Mouse (Mus musculus): Measurements from ENCODE around the gene Ppm1a.

The Ppm1a gene

DNA sequence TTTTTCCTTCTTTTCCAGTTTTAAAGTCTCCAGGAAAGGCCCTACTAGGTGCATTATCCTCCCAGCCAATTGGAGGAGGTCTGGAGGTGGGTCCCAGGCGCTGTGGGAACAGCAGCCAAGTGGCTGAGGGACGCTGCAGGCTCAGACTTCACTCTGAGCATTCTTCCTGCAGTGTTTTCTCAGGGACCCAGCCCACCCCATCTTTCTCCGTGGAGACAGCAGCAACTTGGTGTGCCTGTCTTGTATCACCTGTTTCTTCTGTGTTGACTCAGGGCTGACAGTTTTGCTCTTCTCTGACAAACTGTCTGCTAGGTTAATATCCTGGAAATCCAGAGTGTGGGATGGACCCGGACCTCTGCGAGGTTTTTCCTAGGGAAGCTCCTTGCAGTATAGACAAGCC, 68.4 kb downstream of the Ppm1a start:
- no peak for DNase-seq (ENCODE audit: low spot score in 2 of 2)

DNA sequence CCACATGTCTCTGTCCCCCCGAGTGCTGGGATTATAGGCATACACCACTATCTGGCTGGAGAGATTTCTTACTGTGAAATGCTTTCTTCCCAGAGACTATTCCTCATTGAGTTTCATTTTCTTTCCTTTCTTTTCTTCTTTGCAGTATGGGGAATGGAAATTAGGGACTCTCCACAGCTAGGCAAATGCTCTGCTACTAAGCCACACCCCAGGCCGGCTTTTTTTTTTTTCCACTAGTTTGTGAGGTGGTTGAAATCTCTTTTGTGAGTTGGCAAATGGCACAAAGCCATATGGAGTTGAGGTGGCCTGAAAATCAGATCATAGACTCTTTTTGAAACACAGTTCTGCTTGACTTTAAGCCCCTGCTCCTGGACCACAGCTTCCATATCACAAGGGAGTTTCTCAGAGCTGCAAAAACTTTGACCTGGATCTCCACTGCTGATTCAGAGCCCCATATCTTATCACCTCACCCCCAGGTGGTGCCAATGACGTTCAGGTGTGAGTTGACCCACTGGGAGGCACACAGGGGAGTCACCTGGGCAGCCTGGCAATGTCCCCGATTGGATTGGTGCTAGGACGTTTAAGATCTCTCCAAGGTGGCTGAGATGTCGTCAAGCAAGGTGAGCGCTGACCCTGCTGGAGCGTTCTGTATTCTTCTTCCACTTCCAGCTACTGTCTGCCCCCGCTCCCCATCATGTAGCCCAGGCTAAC, 71.7 kb downstream of the Ppm1a start:
- no peak for DNase-seq (ENCODE audit: low spot score in 2 of 2)

DNA sequence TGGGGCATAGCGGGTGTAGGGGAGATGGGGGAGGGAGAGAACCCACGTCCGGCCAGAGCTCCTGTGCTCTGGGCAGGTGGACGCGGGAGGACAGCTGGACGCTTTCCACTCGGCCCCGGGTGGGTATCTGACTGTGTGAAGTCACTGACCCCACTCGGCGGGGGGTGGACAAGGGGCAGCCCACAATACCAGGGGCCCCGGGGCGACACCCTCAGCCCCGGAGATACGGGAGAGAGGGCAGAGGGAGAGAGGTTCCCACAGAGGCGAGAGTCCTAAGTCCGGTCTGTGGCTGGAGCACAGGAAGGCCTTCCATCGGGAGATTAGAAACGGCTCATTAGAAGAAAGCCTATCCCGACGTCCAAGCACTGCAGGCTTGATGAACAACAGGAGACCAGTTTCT, 72.5 kb downstream of the Ppm1a start:
- no peak for DNase-seq (ENCODE audit: low spot score in 2 of 2)

GRCm38 (mm10) chr12:72830317-72830716, 73.1 kb downstream of the Ppm1a start:
- no peak for DNase-seq (ENCODE audit: low spot score in 2 of 2)

DNA sequence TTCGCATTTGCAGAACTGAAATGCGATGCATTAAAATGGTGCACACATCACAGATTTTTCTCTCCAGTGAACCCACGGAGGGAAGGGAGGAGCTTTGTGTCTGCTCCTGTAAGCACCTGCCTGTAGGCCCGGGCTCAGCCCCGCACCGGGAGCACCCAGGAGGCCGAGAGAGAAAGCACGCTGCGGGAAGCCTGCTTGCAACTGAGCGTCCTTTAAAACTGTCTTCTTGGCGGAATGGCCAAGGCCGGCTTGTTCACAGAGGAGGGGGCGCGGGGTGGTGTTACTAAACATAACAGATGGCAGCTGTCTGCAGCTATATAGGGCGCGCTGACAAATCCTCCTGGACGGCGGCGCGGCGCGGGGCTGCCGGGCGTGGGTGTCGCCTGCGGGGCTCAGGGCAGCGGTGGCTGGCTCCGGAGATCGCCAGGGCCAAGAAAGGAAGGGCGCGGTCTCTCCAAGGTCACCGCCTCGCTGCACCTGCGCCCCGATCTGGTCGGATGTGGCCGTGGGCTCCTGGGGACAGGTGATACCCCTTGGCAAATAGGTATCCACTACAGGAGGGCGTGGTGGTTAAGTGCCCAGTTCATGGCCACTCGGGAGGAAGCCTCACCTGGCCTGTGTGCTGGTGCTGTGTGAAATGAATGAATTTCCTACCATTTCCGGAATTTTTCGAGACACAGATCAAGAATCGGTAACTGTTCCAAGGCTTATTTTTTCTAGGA, 74.6 kb downstream of the Ppm1a start:
- DNase-seq (ENCODE audit: low spot score in 2 of 2): no peak

DNA sequence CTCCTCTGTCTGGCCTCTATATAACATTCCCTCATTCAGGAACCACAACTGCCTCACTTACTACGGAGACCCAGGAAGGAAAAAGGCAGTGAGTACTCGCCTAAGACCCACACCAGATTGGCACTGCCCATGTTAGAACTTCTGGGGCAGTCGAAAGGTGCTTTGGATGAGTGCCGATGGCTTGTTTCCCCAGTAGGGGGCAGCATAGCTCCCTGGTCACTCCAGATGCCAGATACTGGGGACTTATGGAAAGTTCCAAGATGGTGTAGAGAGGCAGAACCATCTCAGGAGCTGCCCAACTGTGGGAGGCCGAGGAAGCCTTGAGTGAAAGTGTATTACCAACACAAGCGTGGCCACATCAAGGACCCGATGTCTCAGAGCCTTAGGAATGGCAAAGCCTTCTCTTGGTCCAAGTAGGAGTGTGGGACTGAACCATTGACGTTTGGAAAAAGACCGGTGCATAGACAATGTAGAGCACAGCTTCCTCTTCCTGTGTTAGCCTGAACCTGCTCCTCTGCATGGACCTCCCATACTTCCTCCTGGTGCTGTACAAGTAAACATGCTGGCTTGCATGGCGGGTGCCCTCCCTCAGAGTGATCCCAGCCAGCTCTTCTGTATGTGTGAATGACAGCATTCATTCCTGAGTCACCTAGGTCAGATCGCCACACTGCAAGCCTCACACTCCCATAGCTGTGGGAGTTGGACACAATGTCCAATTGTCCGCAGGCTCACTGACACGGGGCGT, 77.7 kb downstream of the Ppm1a start:
- DNase-seq (ENCODE audit: low spot score in 2 of 2): no peak

- DNase-seq (ENCODE audit: low spot score in 2 of 2): no peak
Measured at GRCm38 (mm10) chr12:72835518-72836015, 78.3 kb downstream of the Ppm1a start.

DNA sequence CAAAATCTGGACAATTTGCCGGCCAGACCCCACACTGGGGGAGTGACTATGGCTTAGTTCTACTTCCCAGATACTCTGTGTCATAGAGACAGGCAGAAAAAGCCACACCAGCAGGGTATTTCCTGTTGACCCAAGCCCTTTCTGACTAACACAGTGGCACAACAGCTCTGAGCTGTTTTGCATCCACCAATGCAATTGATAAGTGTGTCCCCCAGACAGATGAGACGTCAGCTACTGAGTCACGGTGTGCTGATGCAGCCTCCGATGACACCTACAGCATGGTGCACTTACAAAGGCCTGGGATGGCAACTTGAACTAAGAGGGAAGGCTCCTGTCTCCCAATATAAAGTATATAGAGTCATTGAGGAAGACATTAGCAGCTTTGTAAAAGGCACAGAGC, 80.0 kb downstream of the Ppm1a start:
- no peak for DNase-seq (ENCODE audit: low spot score in 2 of 2)

DNA sequence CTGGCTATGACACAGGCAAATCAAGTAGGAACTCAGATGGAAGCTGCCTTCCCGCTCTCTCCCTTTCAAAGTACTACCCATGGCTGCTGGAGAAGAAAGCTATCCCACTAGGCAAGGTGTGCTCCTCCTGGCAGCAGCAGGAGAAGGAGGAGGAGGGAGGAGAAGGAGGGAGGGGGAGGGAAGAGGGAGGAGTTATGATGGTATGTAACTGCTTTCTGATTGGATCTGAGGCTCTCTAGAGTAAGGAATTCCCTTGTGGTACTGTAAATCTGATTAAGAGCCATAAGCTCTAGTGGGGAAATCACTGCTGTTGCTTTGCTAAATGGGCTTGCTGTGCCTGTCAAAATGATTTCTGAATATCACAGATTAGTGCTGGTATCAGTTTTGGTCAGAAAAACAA, 84.2 kb downstream of the Ppm1a start:
- no peak for DNase-seq (ENCODE audit: low spot score in 2 of 2)

DNA sequence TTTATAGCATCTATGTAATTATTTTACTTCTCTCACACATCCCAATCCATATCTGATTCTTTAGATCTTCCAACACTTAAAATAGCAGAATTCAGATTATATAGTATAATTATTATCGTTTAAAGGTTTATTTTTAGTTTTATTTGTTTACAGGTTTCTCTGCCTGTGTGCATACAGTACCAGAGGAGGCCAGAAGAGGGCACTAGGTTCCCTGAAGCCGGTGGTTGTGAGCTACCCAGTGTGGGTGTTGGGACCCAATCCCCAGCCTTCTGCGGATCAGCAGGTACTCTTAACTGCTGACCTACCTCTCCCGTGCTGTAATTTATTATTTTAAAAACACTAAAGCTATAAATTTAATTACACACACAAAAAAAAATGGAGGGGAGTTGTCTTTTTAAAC, 85.9 kb downstream of the Ppm1a start:
- DNase-seq (ENCODE audit: low spot score in 2 of 2): no peak

DNA sequence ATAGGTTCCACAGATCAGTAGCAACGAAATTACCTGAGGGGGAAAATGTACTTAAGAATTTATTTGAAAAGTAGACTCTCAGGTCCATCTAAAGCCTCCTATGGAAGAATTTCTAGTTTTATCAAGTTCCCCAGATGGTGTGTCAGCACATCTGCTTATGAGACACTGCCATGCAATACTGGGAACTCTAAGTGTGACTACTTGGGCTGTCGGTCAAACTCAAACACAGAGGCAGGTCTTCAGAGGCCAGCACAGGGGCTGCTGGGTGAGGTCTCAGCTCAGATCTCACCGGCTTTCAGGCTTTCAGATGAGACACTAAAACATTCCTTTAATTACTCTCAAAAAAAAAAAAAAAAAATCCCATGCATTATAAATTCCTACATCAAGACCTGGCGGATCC, 86.3 kb downstream of the Ppm1a start:
- no peak for DNase-seq (ENCODE audit: low spot score in 2 of 2)

- DNase-seq (ENCODE audit: low spot score in 2 of 2): peak; percentile 60 to 73
Measured at GRCm38 (mm10) chr12:72843973-72844620, 86.8 kb downstream of the Ppm1a start.

DNA sequence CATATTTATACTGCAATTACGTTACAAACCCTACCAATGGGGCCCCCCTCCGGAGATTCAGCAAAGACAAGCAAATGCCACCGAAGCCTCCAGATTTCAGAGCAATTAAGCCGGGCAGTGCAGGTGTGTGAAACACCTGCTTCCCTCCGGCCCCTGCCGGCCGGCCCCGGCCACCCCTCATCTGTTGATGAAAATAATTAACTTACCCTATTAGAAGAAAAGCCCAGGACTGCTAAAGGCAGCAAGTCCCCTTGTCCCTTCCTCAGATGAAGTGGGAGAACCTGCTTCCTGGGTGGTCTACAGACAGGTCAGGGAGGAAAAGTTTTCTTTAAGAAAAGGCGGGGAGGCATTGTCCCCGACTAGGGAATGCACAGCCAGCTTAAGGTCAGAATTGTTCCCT, 88.7 kb downstream of the Ppm1a start:
- no peak for DNase-seq (ENCODE audit: low spot score in 2 of 2)

DNA sequence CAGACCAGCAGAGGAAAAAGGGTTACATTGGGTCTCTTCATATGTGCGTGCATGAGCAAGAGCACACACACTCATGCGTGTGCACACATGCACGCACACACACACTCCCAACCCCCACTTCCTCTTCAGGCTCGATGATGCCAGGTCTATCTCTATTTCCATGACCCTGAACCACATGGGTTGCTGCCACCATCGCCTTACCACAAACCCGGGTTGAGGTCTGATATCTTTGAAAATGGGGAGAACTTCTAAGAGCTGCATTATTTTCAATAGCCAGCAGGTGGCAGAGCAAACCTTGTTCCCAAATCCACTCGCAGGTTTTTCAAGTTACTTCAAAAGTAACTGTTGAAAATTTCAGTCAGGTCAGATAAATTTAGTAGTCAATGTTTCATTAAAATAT, 90.5 kb downstream of the Ppm1a start:
- no peak for DNase-seq (ENCODE audit: low spot score in 2 of 2)

All from spleen, postnatal 4 days (tissue).